Mouse (Mus musculus) lung, postnatal 4 days (tissue): ENCODE measurements around the gene Comtd1.

Experiments used
- DNase-seq, 2 experiments: peaks; one replicate each; pipeline ENCODE4 v3.0.0; 2021

Comtd1 gene

GRCm38 (mm10) chr14:21802543-21803206, 46.1 kb downstream of the Comtd1 start:
- DNase-seq, result no peak

DNA sequence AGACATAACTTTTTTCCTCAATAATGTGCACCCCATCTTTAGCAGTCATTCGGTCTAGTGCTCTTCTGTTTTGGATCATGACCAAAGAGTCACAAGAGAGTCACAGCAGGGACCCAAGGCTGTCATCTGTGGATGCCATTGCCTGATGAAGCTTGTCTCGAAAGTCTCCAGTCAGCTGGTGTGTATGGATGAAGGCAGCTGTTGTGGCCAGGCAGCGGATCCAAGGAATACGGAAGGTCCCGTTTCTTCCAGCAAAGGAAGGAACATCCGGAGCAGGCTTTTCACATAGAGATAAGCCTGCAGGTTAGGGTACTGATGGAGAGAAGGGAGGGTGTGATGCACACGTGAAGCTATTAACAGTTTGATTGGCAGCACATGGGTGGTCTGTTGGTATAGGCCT, 47.2 kb downstream of the Comtd1 start:
- DNase-seq, result no peak

DNA sequence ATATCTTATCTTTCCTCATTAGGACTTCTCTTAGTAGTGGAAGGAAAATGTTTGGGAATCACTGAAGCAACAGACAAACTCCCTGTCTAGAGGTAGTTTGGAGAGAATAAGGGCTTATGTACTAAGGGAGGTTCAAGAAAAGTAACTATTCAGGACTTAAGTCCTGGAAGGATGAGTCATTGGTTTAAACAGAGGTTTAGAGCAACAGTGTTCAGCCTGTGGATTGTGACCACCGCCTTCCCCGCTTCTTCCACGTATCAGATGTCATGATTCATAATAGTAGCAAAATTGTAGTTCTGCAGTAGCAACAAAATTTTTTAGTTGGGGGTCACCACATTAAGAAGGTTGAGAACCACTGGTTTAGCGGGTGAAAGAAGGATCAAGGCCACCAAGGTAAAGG, 48.1 kb downstream of the Comtd1 start:
- no peak for DNase-seq
